Mouse (Mus musculus): ENCODE measurements at regions not wholly inside any gene's neighbourhood (a gene's known extent, or its start where the extent isn't known, plus 50 kb on each side); places are given as distances from the start of the nearest gene placed in this dataset.

- 94% methylated on average over 7 of the region's 7 CpGs for WGBS
- Histone ChIP-seq H3K4me3 (replicated peaks) (no peak overlapping the region), H3K27ac (no peak overlapping the region), H3K9me3 (no peaks in the 10 kb centered on the region), H3K4me2 (replicated peaks) (no peak overlapping the region), H3K36me3 (no peaks in the 10 kb centered on the region), H3K27me3 (replicated peaks) (no peaks in the 10 kb centered on the region), H3K4me1 (replicated peaks) (no peaks in the 10 kb centered on the region), H3K9ac (no peak overlapping the region)
- no peak for ATAC-seq
Observed at GRCm38 (mm10) chr2:46218336-46218957, 1101.3 kb upstream of the Zeb2 start.

GRCm38 (mm10) chr2:46199341-46199740, 1082.1 kb upstream of the Zeb2 start:
- no peak for ATAC-seq
- Histone ChIP-seq H3K9ac (no peak overlapping the region), H3K27ac (no peak overlapping the region), H3K36me3 (no peaks in the 10 kb centered on the region), H3K9me3 (no peaks in the 10 kb centered on the region), H3K27me3 (replicated peaks) (no peaks in the 10 kb centered on the region), H3K4me1 (replicated peaks) (no peaks in the 10 kb centered on the region), H3K4me2 (replicated peaks) (no peak overlapping the region), H3K4me3 (replicated peaks) (no peak overlapping the region)
- WGBS: 61% methylated on average over 1 of the region's 1 CpGs

- peak; percentile 63; the same call in 1 of the 2 replicates for ATAC-seq
- H3K4me3 ChIP-seq (replicated peaks): no peak overlapping the region
- H3K9me3 ChIP-seq: no peaks in the 10 kb centered on the region
- no peaks in the 10 kb centered on the region for H3K27me3 ChIP-seq (replicated peaks)
- no peaks in the 10 kb centered on the region for H3K36me3 ChIP-seq
- H3K4me2 ChIP-seq (replicated peaks): no peak overlapping the region
- no peak overlapping the region for H3K27ac ChIP-seq
- no peaks in the 10 kb centered on the region for H3K4me1 ChIP-seq (replicated peaks)
- H3K9ac ChIP-seq: no peak overlapping the region
Observed at GRCm38 (mm10) chr2:46187265-46187888, 1070.2 kb upstream of the Zeb2 start.

GRCm38 (mm10) chr2:46183241-46183640, 1066.0 kb upstream of the Zeb2 start:
- no peak overlapping the region for H3K27ac ChIP-seq
- no peaks in the 10 kb centered on the region for H3K27me3 ChIP-seq (replicated peaks)
- H3K36me3 ChIP-seq: no peaks in the 10 kb centered on the region
- H3K9me3 ChIP-seq: no peaks in the 10 kb centered on the region
- ATAC-seq: no peak
- H3K4me2 ChIP-seq (replicated peaks): no peak overlapping the region
- H3K9ac ChIP-seq: no peak overlapping the region
- no peaks in the 10 kb centered on the region for H3K4me1 ChIP-seq (replicated peaks)
- no peak overlapping the region for H3K4me3 ChIP-seq (replicated peaks)
- 72% methylated on average over 2 of the region's 2 CpGs for WGBS

GRCm38 (mm10) chr2:46179741-46180140, 1062.5 kb upstream of the Zeb2 start:
- Histone ChIP-seq H3K36me3 (no peaks in the 10 kb centered on the region), H3K27me3 (replicated peaks) (no peaks in the 10 kb centered on the region), H3K9ac (no peak overlapping the region), H3K4me1 (replicated peaks) (no peaks in the 10 kb centered on the region), H3K4me2 (replicated peaks) (no peak overlapping the region), H3K4me3 (replicated peaks) (no peak overlapping the region), H3K27ac (no peak overlapping the region), H3K9me3 (no peaks in the 10 kb centered on the region)
- 52% methylated on average over 4 of the region's 4 CpGs for WGBS
- no peak for ATAC-seq

- Histone ChIP-seq H3K4me3 (replicated peaks) (no peak overlapping the region), H3K4me2 (replicated peaks) (no peak overlapping the region), H3K4me1 (replicated peaks) (no peaks in the 10 kb centered on the region), H3K27me3 (replicated peaks) (no peaks in the 10 kb centered on the region), H3K9me3 (no peaks in the 10 kb centered on the region), H3K36me3 (no peaks in the 10 kb centered on the region), H3K9ac (no peak overlapping the region), H3K27ac (no peak overlapping the region)
- 53% methylated on average over 1 of the region's 1 CpGs for WGBS
- no peak for ATAC-seq
Observed at GRCm38 (mm10) chr2:46168488-46168887, 1051.3 kb upstream of the Zeb2 start.

GRCm38 (mm10) chr2:46149848-46150247, 1032.7 kb upstream of the Zeb2 start:
- ATAC-seq: no peak
- Histone ChIP-seq H3K36me3 (no peaks in the 10 kb centered on the region), H3K4me3 (replicated peaks) (no peak overlapping the region), H3K9ac (no peak overlapping the region), H3K9me3 (no peaks in the 10 kb centered on the region), H3K4me2 (replicated peaks) (no peak overlapping the region), H3K27me3 (replicated peaks) (no peaks in the 10 kb centered on the region), H3K27ac (no peak overlapping the region), H3K4me1 (replicated peaks) (no peaks in the 10 kb centered on the region)
- WGBS: 94% methylated on average over 3 of the region's 3 CpGs

GRCm38 (mm10) chr2:46119871-46120270, 1002.7 kb upstream of the Zeb2 start:
- 44% methylated on average over 3 of the region's 3 CpGs for WGBS
- Histone ChIP-seq H3K4me3 (replicated peaks) (no peak overlapping the region), H3K9ac (no peak overlapping the region), H3K27me3 (replicated peaks) (no peaks in the 10 kb centered on the region), H3K9me3 (no peaks in the 10 kb centered on the region), H3K4me2 (replicated peaks) (no peak overlapping the region), H3K4me1 (replicated peaks) (no peaks in the 10 kb centered on the region), H3K36me3 (no peaks in the 10 kb centered on the region), H3K27ac (no peak overlapping the region)
- no peak for ATAC-seq

- Histone ChIP-seq H3K36me3 (no peaks in the 10 kb centered on the region), H3K27me3 (replicated peaks) (no peaks in the 10 kb centered on the region), H3K27ac (no peak overlapping the region), H3K9me3 (no peaks in the 10 kb centered on the region), H3K9ac (no peak overlapping the region), H3K4me1 (replicated peaks) (no peaks in the 10 kb centered on the region), H3K4me2 (replicated peaks) (no peak overlapping the region), H3K4me3 (replicated peaks) (no peak overlapping the region)
- no peak for ATAC-seq
Observed at GRCm38 (mm10) chr2:46106991-46107390, 989.8 kb upstream of the Zeb2 start.

- no peak for ATAC-seq
- Histone ChIP-seq H3K27me3 (replicated peaks) (no peaks in the 10 kb centered on the region), H3K4me2 (replicated peaks) (no peak overlapping the region), H3K36me3 (no peaks in the 10 kb centered on the region), H3K9me3 (no peaks in the 10 kb centered on the region), H3K27ac (no peak overlapping the region), H3K4me3 (replicated peaks) (no peak overlapping the region), H3K9ac (no peak overlapping the region), H3K4me1 (replicated peaks) (no peaks in the 10 kb centered on the region)
- 60% methylated on average over 7 of the region's 7 CpGs for WGBS
Observed at GRCm38 (mm10) chr2:46065034-46065802, 948.0 kb upstream of the Zeb2 start.

GRCm38 (mm10) chr2:46055729-46056128, 938.5 kb upstream of the Zeb2 start:
- no peaks in the 10 kb centered on the region for H3K9me3 ChIP-seq
- H3K4me2 ChIP-seq (replicated peaks): no peak overlapping the region
- 78% methylated on average over 8 of the region's 8 CpGs for WGBS
- ATAC-seq: no peak
- H3K27me3 ChIP-seq (replicated peaks): no peaks in the 10 kb centered on the region
- H3K36me3 ChIP-seq: no peaks in the 10 kb centered on the region
- no peak overlapping the region for H3K9ac ChIP-seq
- no peaks in the 10 kb centered on the region for H3K4me1 ChIP-seq (replicated peaks)
- H3K27ac ChIP-seq: no peak overlapping the region
- no peak overlapping the region for H3K4me3 ChIP-seq (replicated peaks)

GRCm38 (mm10) chr2:46054902-46055301, 937.7 kb upstream of the Zeb2 start:
- Histone ChIP-seq H3K36me3 (no peaks in the 10 kb centered on the region), H3K4me2 (replicated peaks) (no peak overlapping the region), H3K4me1 (replicated peaks) (no peaks in the 10 kb centered on the region), H3K9me3 (no peaks in the 10 kb centered on the region), H3K27me3 (replicated peaks) (no peaks in the 10 kb centered on the region), H3K9ac (no peak overlapping the region), H3K4me3 (replicated peaks) (no peak overlapping the region), H3K27ac (no peak overlapping the region)
- no peak for ATAC-seq
- WGBS: 78% methylated on average over 7 of the region's 7 CpGs

GRCm38 (mm10) chr2:46021854-46022253, 904.7 kb upstream of the Zeb2 start:
- H3K9me3 ChIP-seq: no peaks in the 10 kb centered on the region
- no peak overlapping the region for H3K9ac ChIP-seq
- H3K36me3 ChIP-seq: no peaks in the 10 kb centered on the region
- no peak overlapping the region for H3K4me2 ChIP-seq (replicated peaks)
- no peak overlapping the region for H3K4me3 ChIP-seq (replicated peaks)
- 92% methylated on average over 1 of the region's 1 CpGs for WGBS
- ATAC-seq: no peak
- H3K27ac ChIP-seq: no peak overlapping the region
- no peaks in the 10 kb centered on the region for H3K27me3 ChIP-seq (replicated peaks)
- H3K4me1 ChIP-seq (replicated peaks): no peaks in the 10 kb centered on the region

All from intestine, embryonic 15.5 days (tissue).